Mouse (Mus musculus) hindbrain, embryonic 10.5 days (tissue): ENCODE measurements around the gene Vgll4. TPM values are rescaled to one million over a fixed set of nuclear protein-coding genes. Genes with fewer than 3 reads are reported as not detected.
"Not testable (repeated sequence)": the region's sequence is repeated elsewhere in the genome, so short reads cannot be mapped to it uniquely, and the experiment has no call there.

ENCODE experiments used
- DNase-seq: peaks from one replicate; pipeline ENCODE4 v3.0.0-alpha.2; 2017; ENCODE audit warnings: low spot score
- H3K27ac ChIP-seq: fragments of 300-500 bp; sonication (generic); 2 replicates; pipeline ENCODE4 v1.5.1; 2016; ENCODE audit warnings: mild to moderate bottlenecking, moderate library complexity
- H3K27me3 ChIP-seq: fragments of 300-500 bp; sonication (generic); 2 replicates; pipeline ENCODE4 v1.6.1; 2016; ENCODE audit warnings: mild to moderate bottlenecking; ENCODE audit not compliant: poor library complexity, insufficient read depth, severe bottlenecking
- H3K36me3 ChIP-seq: fragments of 300-500 bp; sonication (generic); 2 replicates; pipeline ENCODE4 v1.6.1; 2016; ENCODE audit warnings: mild to moderate bottlenecking, moderate library complexity
- H3K4me1 ChIP-seq: fragments of 300-500 bp; sonication (generic); replicated peaks from 2 replicates; pipeline ENCODE4 v1.6.1; 2016; ENCODE audit warnings: mild to moderate bottlenecking
- H3K4me3 ChIP-seq: fragments of 300-500 bp; sonication (generic); 2 replicates; pipeline ENCODE4 v1.5.1; 2016; ENCODE audit warnings: mild to moderate bottlenecking, moderate library complexity
- H3K9me3 ChIP-seq: fragments of 300-500 bp; sonication (generic); 2 replicates; pipeline ENCODE4 v1.6.1; 2016; ENCODE audit warnings: mild to moderate bottlenecking, moderate library complexity
- WGBS: fragments of 180-500 bp; shearing (Covaris S2); methylation state at CpG from one replicate; pipeline ENCODE4 v1.1.7; 2016; 5-methylcytosine and 5-hydroxymethylcytosine counted together
- polyA plus RNA-seq: library from polyadenylated mRNA; unstranded; fragments of >200 nt; fragmentation: Nextera tagmentation; extraction: Ambion mirVana; gene quantifications from 2 replicates; pipeline ENCODE4 v1.2.1, GENCODE M21; 2016

Vgll4 gene
- polyA plus RNA-seq, 1 experiment from 2014 or later = 73.3 TPM

DNA sequence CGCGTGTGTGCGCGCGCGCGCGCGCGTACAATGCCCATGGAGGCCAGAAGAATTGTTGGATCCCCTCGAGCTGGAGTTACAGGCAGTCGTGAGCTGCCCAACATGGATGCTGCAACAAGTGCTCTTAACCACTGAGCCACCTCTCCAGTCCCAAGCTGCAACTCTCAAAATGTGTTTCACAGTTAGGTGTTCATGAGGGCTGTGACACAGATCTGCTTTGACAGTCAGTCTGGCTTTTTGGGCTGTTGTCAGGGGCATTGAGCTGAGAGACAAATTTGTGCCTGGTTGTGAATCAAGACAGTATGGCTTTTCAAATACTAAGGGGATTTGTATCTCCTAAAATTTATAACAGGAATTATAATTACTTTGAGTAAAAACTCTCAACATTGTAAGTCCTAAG, 78.5 kb downstream of the Vgll4 start:
- WGBS = 92% methylated on average over 12 of the region's 12 CpGs
- Histone ChIP-seq H3K36me3 (peaks cover 46% of the 10 kb centered on the region), H3K27ac (peak overlapping the region; percentile 80; the same call in 1 of the 2 replicates)

DNA sequence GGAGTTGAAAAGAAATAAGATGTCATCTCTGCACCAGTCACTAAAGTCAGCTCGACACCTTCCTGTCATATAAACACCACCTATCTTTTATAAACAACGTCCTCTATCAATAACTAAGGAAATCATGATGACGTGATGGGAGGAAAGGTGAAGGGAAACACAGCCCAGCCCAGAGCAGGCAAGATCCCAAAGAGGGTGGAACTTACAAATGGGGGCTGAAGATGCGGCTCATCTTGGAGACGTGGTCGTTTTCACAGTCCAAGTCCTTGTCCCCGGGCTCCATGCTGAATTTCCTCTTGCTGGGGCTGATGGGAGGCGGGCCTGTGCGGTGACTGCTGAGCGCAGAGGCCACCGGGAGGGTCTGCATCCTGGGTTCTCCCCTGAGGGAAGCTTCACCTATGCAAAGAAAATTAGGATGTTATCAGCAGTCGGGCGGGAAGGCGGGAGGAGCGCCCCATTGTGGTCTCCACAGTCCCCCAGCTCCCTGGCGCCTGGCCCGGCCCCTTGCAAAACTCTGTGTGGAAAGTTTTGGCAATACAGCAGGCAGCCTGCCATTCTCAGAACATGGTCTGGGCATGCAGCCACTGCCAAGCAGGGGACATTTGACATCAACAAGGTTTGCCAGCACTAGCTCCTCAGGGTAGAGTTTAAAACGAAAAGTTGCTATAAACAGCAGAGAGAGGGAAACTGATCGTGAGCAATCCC, 79.2 kb downstream of the Vgll4 start:
- Histone ChIP-seq H3K4me3 (no peak overlapping the region), H3K4me1 (peaks cover 92% of the 10 kb centered on the region), H3K9me3 (peaks cover 6% of the 10 kb centered on the region; the same call in 1 of the 2 replicates), H3K27me3 (no peaks in the 10 kb centered on the region), H3K36me3 (peaks cover 46% of the 10 kb centered on the region), H3K27ac (peak overlapping the region; percentile 58)
- DNase-seq = no peak
- WGBS = 53% methylated on average over 19 of the region's 19 CpGs

More for the DNA sequence above, 78.5 kb downstream of the Vgll4 start:
- Histone ChIP-seq H3K4me3 (no peak overlapping the region), H3K27me3 (no peaks in the 10 kb centered on the region), H3K4me1 (peaks cover 85% of the 10 kb centered on the region), H3K9me3 (peaks cover 10% of the 10 kb centered on the region; the same call in 1 of the 2 replicates)
- no peak for DNase-seq

DNA sequence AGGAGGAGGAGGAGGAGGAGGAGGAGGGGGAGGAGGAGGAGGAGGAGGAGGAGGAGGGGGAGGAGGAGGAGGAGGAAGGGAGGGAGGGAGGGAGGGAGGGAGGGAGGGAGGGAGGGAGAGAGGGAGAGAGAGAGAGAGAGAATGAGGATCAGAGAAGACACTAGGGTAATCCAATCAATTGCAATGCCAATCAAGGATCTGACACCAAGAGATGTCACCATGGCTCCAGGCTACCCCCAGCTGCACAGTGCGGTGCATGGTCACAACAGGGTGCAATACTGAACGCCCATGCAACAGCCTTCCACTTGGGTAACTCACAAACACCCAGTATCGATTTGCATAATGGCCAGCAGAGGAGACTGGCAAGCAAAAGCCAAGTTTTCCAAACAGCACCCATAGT, 79.8 kb downstream of the Vgll4 start:
- H3K4me3 ChIP-seq, H3K27me3 ChIP-seq, H3K9me3 ChIP-seq, DNase-seq: not testable (repeated sequence)
- 56% methylated on average over 3 of the region's 3 CpGs for WGBS
- peaks cover 93% of the 10 kb centered on the region for H3K4me1 ChIP-seq
- peak overlapping the region; percentile 58; the same call in 1 of the 2 replicates for H3K27ac ChIP-seq
- peaks cover 46% of the 10 kb centered on the region for H3K36me3 ChIP-seq

DNA sequence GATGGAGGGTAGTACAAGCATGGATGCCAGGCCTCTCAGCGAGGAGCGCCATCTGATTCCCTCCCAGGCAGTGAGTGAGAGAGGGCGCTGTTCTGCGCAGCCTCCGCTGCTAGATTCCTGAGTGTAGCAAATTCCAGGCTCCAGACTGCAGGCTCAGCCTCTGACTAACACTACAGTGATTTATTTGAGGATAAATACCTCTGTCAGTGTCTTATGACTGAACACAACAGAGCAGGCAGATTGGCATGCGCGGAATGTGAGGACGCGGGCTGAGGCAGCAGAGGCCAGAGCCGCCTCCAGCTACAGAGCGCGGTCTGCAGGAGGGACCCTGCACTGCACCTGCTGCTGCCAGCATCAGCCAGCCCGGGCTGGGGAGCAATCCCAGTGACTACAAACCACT, 80.9 kb downstream of the Vgll4 start:
- 14% methylated on average over 13 of the region's 13 CpGs for whole genome bisulfite sequencing

DNA sequence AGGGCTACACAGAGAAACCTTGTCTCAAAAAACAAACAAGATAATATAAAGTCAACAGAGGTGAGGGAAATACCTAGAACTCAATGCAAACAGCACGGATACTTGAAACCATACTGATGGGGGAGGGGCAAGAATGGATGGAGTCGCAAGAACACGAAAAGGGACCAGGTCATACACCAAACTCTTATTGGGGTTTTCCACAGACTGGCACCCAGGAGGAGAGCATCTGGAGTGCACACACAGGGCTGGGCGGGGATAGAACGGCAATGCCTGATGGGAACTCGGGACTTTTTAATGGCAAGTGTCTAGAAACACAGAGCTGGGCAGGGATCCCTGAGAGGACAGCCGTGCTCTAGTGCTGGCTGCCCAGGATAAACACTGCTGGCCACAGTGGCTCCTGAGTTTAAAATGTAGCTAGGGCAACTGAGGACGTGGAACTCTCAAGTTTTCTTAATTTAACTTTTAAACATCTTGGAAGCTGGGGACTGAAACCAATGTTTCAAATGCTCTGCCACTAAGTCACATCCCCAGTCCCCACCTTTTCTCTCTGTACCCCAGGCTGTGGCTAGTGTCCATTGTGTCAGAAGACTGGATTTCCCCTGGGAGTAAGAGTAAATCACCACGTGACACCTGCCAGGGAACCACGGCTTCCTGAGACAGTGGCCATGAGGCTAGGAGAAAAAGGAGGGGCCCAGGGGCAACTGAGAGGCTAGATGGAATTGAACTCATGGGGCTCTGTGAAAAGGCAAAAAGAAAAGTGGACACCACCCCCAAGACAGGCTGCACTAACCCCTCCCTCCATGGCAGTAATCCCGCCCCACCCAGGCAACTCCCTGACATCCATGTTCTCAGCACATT, 83.1 kb downstream of the Vgll4 start:
- WGBS = 70% methylated on average over 11 of the region's 11 CpGs
- Histone ChIP-seq H3K27ac (peak overlapping the region; percentile 54), H3K9me3 (no peaks in the 10 kb centered on the region), H3K27me3 (no peaks in the 10 kb centered on the region), H3K36me3 (peaks cover 55% of the 10 kb centered on the region), H3K4me1 (peaks cover 94% of the 10 kb centered on the region), H3K4me3 (no peak overlapping the region)
- DNase-seq = no peak

More for the DNA sequence above, 80.9 kb downstream of the Vgll4 start:
- peak; percentile 80 for DNase-seq
- H3K4me3 ChIP-seq = peak overlapping the region; percentile 20; the same call in 1 of the 2 replicates
- H3K4me1 ChIP-seq = peaks cover 94% of the 10 kb centered on the region
- no peaks in the 10 kb centered on the region for H3K9me3 ChIP-seq
- H3K27ac ChIP-seq = peak overlapping the region; percentile 82
- no peaks in the 10 kb centered on the region for H3K27me3 ChIP-seq
- peaks cover 54% of the 10 kb centered on the region for H3K36me3 ChIP-seq

DNA sequence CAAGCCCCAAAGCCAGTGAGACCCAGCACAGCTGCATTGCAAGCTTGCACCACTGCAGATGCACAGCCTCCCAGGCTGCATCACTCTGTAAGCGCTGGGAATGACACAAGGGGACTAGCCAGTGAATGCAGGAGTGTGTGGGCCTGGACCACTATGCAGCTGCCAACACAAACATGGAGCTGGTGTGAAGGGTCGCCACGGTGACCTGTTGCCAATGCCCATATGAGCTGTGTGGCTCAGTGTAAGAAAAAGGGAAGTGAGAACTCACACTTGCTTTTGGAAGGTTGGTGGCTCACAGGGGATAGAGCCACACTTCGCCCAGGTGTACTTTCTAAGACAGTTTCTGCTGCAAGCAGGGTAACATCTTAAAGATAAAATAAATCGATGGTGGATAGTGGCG, 83.8 kb downstream of the Vgll4 start:
- Histone ChIP-seq H3K4me1 (peaks cover 94% of the 10 kb centered on the region), H3K36me3 (peaks cover 55% of the 10 kb centered on the region), H3K9me3 (no peaks in the 10 kb centered on the region), H3K27me3 (no peaks in the 10 kb centered on the region), H3K4me3 (no peak overlapping the region), H3K27ac (peak overlapping the region; percentile 31; the same call in 1 of the 2 replicates)
- DNase-seq = no peak
- 94% methylated on average over 6 of the region's 6 CpGs for WGBS

DNA sequence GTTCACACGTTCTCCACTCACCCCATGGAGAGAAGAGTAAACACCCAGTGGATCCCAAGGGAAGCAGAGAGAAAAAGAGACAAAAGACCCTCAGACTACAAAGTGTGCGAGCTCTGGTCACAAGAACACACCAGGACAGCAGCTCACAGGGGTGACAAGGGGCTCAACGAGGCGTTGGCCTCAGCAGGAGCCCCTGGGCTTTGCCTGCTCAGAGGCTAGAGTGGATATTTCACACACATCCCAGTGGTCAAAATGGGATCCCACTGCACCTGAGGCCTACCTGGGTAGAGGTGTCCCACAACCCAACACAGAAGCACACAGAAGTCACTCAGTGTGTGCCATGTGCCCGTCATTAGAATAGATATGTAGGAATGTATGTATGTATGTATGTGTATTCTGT, 84.7 kb downstream of the Vgll4 start:
- Histone ChIP-seq H3K27me3 (no peaks in the 10 kb centered on the region), H3K36me3 (peaks cover 51% of the 10 kb centered on the region), H3K9me3 (no peaks in the 10 kb centered on the region), H3K27ac (peak overlapping the region; percentile 94), H3K4me3 (no peak overlapping the region), H3K4me1 (peaks cover 94% of the 10 kb centered on the region)
- DNase-seq = no peak
- WGBS = 70% methylated on average over 5 of the region's 5 CpGs

DNA sequence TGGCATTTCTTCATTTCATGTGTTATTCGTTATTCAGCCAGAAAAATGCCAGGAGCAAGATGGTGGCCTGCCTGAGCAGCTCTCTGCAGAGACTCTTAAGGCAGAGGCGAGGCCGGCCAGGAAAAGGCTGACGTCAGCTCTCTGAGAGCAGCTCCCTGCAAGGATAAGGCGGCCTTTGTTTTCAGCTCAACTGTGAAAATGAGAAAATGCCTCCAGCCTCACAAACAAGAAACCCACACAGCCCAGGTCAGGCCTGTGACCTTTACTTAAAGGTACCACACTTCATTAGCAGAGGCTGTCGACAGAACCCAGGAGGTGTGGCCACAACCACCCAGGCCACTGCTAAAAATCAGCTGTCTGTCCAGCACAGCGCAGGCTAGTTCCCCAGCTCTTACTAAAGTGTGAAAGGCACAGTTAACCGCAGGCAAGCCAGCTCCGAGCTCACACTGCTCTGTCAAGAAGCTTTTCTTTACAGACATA, 86.5 kb downstream of the Vgll4 start:
- no peaks in the 10 kb centered on the region for H3K9me3 ChIP-seq
- peak overlapping the region; percentile 31 for H3K4me3 ChIP-seq
- WGBS = under 1% methylated on average over 9 of the region's 9 CpGs
- H3K36me3 ChIP-seq = peaks cover 51% of the 10 kb centered on the region
- DNase-seq = peak; percentile 91
- peaks cover 97% of the 10 kb centered on the region for H3K4me1 ChIP-seq
- H3K27ac ChIP-seq = peak overlapping the region; percentile 94
- no peaks in the 10 kb centered on the region for H3K27me3 ChIP-seq

DNA sequence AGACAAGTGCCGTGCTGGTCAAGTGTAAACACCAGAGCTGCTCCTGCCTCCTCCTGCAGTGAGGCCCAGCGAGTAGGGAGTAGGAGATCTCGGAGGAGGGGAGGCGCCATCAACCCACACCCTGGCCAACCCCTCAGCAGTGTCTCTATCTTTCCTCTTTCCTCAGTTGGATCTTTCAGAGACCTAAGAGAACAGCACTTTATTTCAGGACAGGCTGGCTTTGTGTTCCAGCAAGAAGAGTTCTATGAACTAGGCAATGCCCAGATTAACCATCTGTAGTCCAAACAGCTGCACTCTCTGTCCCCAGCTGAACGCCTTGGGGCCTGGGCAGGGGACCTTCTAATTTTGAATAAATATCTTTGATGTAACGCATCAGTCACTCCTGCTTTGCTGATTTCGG, 87.1 kb downstream of the Vgll4 start:
- Histone ChIP-seq H3K27me3 (no peaks in the 10 kb centered on the region), H3K36me3 (peaks cover 45% of the 10 kb centered on the region), H3K27ac (peak overlapping the region; percentile 94), H3K4me3 (peak overlapping the region; percentile 31), H3K4me1 (peaks cover 98% of the 10 kb centered on the region), H3K9me3 (no peaks in the 10 kb centered on the region)
- no peak for DNase-seq
- WGBS = 10% methylated on average over 7 of the region's 7 CpGs

DNA sequence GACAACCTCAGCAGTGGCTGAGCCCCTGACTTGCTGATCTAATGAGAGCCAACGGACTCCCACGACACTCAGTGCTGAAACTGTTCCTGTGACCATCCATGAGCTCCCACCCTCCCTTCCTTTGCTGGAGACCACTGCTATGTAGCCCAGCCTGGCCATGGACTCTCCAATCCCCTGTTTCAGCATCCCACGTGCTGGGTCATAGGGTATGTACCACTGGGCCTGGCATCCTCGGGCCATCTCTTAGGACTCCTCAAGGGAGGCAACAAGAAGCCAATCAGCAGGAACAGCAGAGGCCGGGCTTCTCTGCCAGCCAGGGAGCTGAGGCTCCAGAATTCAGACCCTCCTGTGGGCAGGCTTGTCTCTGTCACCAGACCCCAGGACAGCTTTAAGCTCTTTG, 87.6 kb downstream of the Vgll4 start:
- H3K27me3 ChIP-seq = no peaks in the 10 kb centered on the region
- H3K4me1 ChIP-seq = peaks cover 98% of the 10 kb centered on the region
- H3K36me3 ChIP-seq = peaks cover 41% of the 10 kb centered on the region
- peak overlapping the region; percentile 94 for H3K27ac ChIP-seq
- H3K9me3 ChIP-seq = no peaks in the 10 kb centered on the region
- 43% methylated on average over 5 of the region's 5 CpGs for WGBS
- no peak for DNase-seq
- H3K4me3 ChIP-seq = peak overlapping the region; percentile 31; the same call in 1 of the 2 replicates

DNA sequence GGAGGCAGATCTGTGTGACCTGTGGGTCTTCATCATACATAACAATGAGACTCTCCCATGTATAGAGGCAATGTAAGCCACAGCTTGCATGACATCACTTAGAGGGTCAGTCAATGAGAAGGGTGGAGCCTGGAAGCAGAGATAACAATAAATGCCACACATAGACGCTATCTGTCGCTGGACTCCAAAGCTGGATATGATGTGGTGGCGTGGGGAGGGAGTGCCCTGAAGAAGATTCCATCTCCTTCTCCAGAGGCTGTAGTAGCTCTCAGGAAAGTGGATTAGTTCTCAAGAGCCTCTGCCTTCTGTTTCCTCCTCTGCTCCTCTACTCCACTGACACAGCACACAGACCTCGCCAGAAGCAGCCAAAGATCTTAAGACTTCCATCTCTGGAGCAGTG, 89.0 kb downstream of the Vgll4 start:
- H3K36me3 ChIP-seq = peaks cover 27% of the 10 kb centered on the region
- no peaks in the 10 kb centered on the region for H3K9me3 ChIP-seq
- no peaks in the 10 kb centered on the region for H3K27me3 ChIP-seq
- peaks cover 98% of the 10 kb centered on the region for H3K4me1 ChIP-seq
- H3K27ac ChIP-seq = peak overlapping the region; percentile 94
- no peak for DNase-seq
- 83% methylated on average over 4 of the region's 4 CpGs for WGBS
- H3K4me3 ChIP-seq = no peak overlapping the region

DNA sequence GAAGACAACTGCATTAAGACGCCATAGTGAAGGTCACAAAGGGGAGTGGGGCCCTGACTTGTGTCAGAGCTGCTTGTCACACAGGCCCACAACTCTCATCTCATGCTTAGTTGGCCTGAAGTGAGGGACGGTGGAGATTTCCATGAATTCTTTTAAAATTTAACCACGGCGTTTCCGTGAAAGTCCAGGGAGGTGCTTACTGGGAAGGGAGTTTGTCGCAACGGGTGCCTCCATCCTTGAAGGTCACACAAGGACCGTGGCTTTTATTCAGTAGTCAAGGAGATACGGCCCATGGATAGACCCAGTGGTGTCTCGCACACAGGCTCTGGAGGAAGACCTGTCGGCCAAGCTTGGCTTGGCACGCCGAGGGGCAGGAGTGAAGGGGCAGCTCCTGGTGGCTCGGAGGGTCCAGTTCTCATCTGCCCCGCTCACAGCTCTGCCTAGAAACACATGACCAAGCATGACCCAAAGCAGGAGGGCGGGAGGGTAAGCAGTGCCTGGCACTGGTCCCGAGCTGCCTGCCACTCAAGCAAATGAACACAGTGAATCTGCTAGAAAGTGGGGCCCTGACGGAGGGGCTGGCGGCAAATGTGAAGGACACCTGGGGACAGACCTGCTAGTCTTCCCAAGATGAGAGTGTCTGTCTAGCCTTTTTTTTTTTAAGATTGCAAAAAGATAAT, 90.8 kb downstream of the Vgll4 start:
- DNase-seq = no peak
- Histone ChIP-seq H3K4me3 (no peak overlapping the region), H3K36me3 (peaks cover 8% of the 10 kb centered on the region), H3K9me3 (no peaks in the 10 kb centered on the region), H3K27ac (peak overlapping the region; percentile 67), H3K4me1 (peaks cover 100% of the 10 kb centered on the region), H3K27me3 (no peaks in the 10 kb centered on the region)
- WGBS = 85% methylated on average over 19 of the region's 19 CpGs
